Mouse (Mus musculus) large intestine, adult 2 months (tissue): Measurements from ENCODE around the gene Ccl6. TPM values are rescaled to one million over a fixed set of nuclear protein-coding genes. Genes with fewer than 3 reads are reported as not detected.

Experiments
- DNase-seq: peaks from one replicate; pipeline ENCODE4 v3.0.0-alpha.2; 2012; ENCODE audit warnings: low read depth, low spot score
- WGBS: fragments of 180-500 bp; shearing (Covaris S2); methylation state at CpG from one replicate; pipeline ENCODE4 v1.1.7; 2018; 5-methylcytosine and 5-hydroxymethylcytosine counted together
- polyA plus RNA-seq: library from polyadenylated mRNA; depleted of rRNA; stranded (reverse); fragments of >200 nt; gene quantifications from 2 replicates; pipeline ENCODE4 v1.2.3, GENCODE M21; 2012; rRNA removed

Ccl6 gene
- 122 and 165 TPM in 2 replicates for polyA plus RNA-seq

DNA sequence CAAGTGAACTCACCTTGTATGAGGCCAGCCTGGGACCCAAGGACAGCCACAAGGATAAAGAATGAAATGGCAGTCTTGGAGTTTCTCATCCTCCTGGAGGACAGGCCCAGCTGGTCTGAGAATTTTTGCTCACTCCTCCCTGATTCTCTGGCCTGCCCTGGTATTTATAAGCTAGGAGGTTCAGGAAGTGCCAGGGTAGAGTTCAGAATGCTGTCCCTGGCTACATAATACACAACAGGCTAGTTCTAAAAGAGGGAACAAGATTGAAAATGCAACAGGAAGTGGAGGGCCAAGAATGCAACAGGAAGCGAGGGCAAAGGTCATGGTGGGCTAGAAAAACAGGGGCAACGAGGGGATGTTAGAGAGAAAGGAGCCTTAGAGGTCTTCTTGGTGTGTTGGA is at the start of gene Ccl6:
TSS of gene Ccl6 (minus strand) at position 235 of the 400 bp plus-strand sequence.
- WGBS, result 28% methylated on average over 2 of the region's 2 CpGs
- no peak for DNase-seq

DNA sequence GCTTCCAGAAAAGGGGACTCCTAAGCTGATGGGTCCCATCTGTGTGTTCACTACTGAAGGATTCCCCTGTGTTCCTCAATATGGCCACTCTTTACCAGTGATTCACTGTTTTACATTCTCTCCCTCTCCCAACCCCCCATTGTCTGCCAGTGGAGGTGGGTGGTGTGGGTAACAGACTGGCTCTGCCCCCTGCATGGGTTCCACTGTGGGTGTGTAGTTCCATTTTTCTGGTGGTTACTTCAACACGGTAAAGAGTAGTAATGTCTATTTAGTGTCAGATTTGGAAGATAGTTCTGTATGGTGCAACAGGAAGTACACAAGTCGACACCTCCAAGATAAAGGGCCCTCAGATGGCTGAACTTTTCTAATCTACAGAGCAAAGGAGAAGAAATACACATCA is 48.3 kb upstream of the Ccl6 start:
- DNase-seq, result no peak
- 63% methylated on average over 2 of the region's 2 CpGs for whole genome bisulfite sequencing

DNA sequence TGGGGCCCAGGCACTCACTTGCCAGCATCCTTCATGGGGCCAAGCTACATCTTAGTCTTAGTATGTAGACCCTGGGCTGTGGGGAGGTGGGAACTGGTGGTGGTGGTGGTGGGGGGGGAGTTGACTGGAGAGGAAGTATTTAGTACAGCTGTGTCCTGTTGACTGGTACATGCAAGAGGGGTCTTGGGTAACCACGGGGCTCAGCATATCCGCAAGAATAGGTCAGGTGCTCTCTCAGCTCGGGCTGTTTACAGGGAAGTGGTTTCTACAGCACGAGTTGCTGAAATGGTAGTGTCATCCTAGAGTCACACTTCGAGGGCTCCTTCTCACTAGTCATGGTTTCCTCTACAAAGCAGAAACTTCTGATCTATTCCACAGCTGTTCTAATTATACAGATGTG is 47.3 kb upstream of the Ccl6 start:
- 68% methylated on average over 5 of the region's 5 CpGs for WGBS
- no peak for DNase-seq

DNA sequence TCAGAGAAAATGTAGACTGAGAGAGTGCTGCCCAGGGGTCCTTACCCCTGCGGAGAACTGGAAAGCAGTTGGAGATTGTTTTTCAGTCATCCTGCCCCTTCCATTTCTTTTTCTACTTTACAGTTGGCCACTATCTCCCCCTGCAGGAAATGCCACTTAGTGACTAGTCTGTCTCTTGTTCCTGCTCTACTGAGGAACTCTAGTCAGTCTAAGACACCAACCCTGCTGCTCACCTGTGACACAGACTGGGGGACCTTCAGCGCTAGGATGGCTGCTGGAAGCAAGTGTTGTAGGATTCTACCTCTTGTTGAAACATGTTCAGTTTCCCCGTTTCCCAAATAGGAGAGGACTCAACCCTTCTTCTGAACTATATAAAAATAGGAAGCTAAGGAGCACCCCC is 46.6 kb upstream of the Ccl6 start:
- WGBS, result 61% methylated on average over 3 of the region's 3 CpGs
- no peak for DNase-seq

DNA sequence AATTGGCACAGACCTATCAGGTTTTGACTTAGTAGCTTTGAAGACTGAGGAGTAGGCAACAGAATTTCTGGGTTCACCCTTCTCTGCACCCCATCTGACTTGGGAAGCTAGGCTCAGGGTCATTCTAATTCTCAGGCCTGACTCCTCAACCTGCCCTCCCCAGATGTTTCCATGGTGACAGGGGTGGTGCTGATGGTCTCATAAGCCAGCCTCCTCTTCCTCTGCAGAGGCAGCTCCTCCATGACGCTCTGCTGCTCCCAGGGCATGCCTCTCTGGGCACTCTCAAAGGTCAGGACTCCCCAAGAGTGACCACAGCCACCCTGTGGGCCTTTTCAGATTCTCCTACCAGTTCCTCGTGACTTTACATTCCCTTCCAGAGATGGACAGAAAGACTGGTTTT is 46.0 kb upstream of the Ccl6 start:
- 60% methylated on average over 2 of the region's 2 CpGs for WGBS
- DNase-seq, result no peak

DNA sequence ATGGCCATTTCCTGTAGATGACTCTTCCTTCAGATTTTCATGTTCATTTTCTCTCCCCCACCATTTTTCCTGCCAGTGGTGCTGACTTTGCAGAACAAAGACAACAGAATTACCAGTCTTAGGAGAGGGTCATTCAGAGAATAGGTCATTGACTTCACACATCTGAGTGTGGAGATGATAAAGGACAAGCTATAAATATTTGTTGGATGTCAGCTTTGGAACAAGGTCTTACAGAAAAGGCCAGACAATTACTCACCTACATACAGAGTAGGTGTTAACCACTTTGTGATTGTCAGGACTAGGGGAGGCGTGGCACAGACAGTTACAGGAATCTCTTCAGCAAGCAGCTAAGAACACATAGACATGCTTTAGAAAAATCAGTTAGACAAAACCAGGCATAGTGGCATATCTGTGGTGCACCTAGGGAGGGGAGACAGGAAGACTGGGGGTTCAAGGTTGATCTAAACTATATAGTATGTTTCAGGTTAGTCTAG is 43.9 kb upstream of the Ccl6 start:
- 89% methylated on average over 1 of the region's 1 CpGs for WGBS
- DNase-seq, result no peak

DNA sequence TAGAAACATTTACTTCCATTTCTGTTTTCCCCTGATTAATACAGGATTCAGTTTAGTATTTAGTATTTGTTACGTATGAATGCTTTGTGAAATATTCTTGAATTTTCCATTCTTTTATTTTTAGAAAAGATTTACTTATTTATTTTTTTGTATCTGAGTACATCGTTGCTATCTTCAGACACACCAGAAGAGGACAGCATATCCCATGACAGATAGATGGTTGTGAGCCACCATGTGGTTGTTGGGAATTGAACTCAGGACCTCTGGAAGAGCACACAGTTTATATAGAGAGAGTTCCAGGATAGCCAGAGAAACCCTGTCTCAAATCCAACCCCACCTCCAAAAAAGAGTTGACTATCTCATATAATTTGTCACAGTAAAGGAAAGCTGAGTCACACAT is 42.0 kb upstream of the Ccl6 start:
- WGBS, result 95% methylated on average over 2 of the region's 2 CpGs
- no peak for DNase-seq

DNA sequence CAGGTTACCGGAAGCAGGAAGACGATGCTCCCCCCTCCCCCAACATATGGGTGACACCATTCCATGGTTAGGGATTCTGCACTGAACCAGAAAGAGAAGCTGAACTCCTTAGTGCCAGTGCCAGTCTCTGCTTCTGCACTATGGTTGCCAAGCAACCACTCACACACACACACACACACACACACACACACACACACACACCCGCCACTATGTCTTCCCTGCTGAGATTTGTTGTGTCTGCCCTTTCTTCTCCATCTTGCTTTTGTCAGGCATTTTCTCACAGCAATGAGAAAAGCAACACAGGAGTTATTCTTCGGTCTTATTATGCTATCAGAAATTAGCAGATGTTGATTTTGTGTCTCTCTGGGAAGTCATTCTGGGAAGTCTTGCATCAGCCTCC is 41.5 kb upstream of the Ccl6 start:
- 74% methylated on average over 4 of the region's 4 CpGs for WGBS

DNA sequence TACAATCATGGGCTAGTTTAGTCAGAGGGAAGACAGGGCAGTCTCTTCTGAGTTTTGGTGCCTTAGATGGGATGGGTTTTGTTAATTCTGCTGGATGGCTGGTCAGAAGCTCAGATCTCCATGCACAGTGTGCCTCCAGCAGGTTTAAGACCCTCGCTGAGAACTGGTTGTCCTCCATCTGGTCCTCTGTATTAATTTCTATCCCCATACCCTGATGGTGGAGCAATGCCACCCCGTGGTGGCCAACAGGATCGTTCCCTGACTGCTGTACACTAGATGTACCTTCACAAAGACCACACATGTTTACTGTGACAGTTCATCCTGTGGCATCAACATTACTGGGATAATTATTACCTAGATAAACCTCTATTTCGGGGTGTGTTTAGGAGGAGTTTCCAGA is 39.9 kb upstream of the Ccl6 start:
- 47% methylated on average over 4 of the region's 4 CpGs for WGBS

More for the DNA sequence above, 41.5 kb upstream of the Ccl6 start:
- DNase-seq, result no peak

DNA sequence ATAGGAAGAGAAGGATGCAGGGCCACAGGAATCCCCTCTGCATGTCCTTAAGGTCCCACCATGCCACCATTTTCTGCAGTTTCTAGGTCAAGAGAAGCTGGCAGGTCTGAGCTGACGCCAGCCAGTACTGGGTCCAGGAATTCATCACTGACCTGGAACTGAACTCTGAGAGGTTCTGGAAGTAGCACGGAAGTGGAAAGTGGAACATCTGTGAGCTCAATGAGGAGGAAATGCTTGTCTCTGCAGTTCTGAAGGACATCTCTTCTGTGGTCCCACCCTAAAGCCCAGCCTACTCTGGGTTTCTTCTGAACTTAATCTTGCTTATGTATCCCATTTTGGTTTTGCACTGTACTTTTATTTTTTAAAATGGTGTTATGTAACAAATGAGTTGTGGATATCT is 38.2 kb upstream of the Ccl6 start:
- WGBS, result 75% methylated on average over 2 of the region's 2 CpGs
- DNase-seq, result no peak

More for the DNA sequence above, 39.9 kb upstream of the Ccl6 start:
- DNase-seq, result no peak

DNA sequence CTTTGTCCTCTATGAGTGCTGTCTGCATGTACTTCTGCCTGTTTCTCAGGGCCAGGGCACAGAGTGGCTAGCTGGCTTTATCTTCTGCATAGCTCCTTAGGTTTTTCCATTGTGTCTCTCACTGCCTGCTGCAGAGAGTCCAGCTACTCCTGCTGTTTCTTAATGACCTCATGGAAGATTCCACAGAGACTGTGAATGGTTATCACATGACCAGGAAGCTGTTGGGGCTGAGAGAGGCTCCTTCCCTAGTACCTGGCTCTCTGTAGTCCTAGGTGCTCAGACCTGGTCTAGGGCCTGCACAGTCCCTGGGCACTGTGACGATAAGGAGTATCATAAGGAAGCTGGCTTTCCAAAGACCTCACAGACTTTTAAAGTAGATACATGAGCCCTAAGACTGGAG is 37.7 kb upstream of the Ccl6 start:
- peak; percentile 46 for DNase-seq
- 47% methylated on average over 1 of the region's 1 CpGs for WGBS

DNA sequence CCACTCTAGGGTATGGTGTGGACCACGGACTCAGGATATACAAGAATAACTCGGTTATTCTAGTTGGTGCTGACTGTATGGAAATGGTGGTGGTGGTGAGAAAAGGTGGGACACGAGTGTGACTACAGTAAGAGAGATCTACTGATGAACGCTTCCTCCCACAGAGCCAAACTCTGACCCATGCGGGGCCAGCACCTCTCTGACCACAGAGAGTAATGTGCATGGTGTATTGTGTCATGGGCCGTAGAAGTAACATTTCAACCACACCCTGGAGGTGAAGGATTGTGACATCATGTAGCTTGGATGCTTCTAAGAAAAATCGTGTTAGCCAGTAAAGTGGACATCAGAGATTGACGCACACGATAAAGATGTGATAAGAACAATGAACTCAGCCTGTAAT is 35.9 kb upstream of the Ccl6 start:
- 86% methylated on average over 9 of the region's 9 CpGs for WGBS
- no peak for DNase-seq

DNA sequence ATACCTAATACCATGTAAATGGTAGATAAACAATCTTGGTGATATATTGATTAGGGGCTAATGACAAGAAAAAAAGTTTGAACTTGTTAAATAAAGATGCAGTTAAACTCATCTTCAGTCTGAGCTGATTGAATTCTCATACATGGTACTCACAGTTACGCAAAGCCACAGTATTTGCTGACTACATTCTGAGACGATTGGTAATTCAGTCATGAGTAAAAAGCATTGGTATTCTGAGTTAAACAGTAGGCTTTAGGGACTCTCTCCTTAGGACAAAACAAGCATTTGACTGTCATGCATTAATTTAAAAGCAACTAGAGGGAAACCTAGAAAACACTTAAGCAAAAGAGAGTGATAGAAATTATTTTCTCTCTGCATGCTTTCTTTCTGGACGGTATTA is 30.7 kb upstream of the Ccl6 start:
- 88% methylated on average over 3 of the region's 3 CpGs for WGBS
- no peak for DNase-seq

DNA sequence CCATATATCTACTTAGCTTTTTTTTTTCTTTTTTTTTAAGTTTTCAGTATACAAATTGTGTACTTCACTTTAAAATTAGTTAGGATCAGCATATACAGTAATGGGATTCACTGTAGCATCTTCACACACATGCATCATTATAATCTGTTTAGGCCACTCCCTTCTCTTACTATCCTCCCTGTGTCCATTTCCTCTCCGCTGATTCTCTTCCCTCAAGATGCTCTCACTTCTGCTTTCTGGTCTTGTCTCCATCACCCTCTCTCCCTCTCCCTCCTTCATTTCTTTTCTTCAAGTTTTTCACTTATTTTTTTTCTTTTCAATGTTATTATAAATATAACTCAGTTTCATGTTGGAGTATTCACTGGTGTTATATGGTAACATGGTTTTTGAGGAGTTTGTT is 26.1 kb upstream of the Ccl6 start:
- no peak for DNase-seq
- WGBS, result 93% methylated on average over 1 of the region's 1 CpGs

DNA sequence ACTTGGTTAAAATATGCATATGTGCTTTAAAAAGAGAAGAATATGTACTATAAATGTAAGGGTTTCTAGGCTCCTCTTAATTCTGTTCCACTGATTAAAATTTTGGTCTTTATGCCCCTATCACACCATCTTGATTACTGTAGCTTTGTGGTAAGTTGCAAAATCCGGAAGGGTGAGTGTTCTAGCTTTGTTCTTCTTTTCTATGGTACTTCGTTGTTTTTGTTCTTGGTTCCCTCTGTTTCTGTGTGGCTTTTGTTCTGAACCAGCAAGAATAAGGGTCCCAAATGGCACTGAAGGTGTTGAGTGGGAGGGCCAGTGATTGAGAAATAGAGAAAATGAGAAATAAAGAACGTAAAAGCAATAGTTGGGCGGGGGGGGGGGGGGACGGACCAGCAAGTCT is 25.4 kb upstream of the Ccl6 start:
- no peak for DNase-seq
- WGBS, result 70% methylated on average over 5 of the region's 5 CpGs

DNA sequence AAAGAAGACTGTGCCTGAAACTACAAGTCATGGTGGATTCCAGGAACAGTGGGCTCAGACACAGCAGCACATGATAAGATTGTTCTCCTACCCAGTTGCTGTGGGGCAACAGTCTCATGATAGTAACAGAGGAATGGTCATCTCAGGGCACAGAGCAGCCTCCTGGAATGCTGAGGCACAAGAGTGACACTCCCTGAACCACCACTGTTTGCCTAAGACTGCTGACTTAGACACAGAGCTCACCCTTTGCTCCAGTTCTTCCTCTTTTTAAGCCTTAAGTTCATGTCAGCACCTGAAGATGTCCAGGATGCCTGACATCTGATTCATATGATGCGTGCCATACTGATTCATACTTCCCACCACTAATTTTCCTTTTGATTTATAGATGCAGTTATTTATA is 23.7 kb upstream of the Ccl6 start:
- WGBS, result 85% methylated on average over 1 of the region's 1 CpGs
- DNase-seq, result no peak

DNA sequence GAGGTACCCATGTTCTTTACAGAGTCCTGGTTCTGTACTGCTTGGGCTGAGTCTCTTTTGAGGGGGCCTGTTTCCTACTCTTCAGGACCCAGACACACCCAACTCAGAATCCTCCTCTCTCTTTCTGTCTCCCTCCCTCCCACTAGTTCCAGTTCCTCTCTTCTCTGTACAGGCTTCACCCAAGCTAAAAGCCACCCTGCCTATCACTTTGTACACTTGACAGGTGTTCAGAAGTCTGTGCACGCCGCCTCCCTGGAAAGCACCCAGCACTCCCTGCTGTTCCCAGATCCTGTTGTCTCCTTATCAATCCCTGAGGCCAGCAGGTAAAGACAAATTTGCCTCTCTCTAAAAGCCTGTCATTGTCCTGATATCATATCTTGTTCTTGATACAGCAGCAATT is 18.0 kb upstream of the Ccl6 start:
- no peak for DNase-seq
- 35% methylated on average over 2 of the region's 2 CpGs for WGBS

DNA sequence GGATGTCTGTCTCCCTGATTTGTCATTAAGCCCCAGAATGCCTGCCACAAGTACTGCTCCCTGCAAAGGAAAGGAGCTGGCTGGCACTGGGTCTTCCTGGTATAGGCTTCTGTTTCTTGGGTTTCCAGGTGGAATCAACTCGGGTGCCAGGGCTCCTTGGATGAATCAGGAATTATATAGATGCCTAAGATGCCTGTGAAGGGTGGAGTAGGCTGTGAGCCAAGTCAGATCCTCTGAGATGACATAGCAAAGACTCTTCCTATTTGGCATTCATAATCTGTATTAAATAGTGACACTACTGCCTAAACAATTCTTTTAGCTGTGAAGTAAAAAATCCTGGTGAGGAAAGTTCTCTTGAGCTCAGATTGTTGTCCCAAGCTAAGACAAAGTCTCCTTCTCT is 13.5 kb upstream of the Ccl6 start:
- no peak for DNase-seq

DNA sequence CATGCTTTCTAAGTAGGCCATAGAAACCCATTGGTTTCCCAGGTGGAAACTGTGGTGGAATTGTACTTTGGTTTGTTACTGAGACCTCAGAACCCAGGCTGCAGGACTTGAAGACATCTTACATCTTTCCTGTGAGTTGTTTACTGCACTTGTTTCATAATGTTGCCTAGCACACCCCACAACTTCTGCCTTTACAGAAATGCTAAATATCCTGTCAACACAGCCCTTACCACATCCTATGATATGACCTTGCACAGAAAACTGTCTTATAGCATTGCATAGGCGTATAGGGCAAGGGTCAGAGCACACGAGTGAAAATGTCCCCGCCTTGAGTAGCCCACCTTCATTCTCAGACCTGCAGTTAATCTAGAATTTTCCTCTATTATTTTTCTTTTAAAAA is 12.6 kb upstream of the Ccl6 start:
- DNase-seq, result no peak
- 82% methylated on average over 3 of the region's 3 CpGs for WGBS

More for the DNA sequence above, 13.5 kb upstream of the Ccl6 start:
- 17% methylated on average over 1 of the region's 1 CpGs for WGBS

DNA sequence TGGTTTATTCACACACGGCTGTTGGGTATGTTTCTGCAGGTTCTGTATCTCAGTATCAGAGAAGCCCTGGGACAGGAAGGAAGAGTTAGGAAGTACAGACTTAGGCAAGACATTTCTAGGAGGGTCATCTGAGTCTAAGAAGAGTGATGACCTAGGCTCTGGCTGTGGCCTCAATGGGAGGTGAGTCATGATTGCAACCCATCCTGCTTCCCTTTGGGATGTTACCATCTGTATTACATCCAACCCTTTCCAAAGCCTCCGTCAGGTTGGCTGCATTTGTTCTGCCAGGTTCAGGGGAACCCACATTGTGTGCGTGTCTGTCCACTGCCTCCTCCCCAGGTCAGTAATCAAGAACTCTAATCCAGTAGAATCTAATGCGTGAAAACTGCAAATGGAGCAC is 11.8 kb upstream of the Ccl6 start:
- DNase-seq, result no peak
- 92% methylated on average over 4 of the region's 4 CpGs for WGBS

DNA sequence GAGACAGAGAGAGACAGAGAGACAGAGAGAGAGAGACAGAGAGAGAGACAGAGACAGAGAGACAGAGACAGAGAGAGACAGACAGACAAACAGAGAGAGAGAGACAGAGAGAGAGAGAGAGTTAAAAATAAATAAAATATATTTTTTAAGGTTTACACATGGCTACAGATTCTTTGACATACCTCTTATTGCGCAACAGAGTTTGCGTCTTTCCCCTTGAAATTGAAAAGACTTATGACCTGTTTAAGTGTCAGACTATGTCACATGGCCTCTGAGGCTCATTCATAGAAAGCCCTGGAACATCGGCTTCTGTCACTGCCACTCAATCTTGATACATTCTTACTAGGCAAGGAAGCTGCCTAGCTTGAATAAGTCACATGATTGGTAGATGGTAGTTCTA is 10.5 kb upstream of the Ccl6 start:
- DNase-seq, result no peak
- 87% methylated on average over 3 of the region's 3 CpGs for whole genome bisulfite sequencing

DNA sequence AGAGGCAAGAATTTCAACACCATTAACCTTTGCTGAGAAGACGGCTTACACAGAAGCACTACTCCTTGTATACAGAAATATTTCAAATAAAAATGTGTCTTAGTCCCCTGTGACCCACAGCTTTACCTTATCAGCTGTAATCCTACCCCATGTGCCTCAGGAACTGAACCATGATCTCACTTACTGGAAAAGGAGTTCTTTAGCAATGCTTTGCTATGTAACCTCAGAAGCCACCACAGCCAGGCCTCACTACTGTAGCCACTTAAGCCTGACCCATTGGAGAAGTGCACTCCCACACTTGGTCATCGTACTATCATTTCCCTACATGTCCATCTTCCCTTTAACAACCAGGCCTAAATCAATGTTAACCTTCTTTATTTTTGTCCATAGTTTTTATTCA is 7.7 kb upstream of the Ccl6 start:
- no peak for DNase-seq
- WGBS, result 85% methylated on average over 2 of the region's 2 CpGs

DNA sequence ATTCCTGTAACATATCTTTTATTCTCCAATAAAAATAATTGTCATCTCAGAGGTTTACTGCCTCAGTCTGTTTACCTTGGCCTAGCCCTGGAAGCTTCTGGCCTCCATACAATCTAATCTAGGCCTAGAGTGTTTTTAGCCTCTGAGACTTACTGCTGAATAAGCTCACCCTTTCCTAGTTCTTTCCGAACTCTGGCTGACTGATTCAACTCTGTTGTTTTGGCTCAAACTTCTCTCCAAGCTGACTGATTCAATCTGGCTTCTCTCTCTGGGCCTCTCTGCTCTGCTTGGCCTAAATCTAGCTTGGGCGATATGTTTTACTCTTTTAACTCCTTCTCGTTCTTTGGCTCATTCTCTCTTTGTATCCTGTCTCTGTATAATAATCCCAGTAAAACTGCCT is 6.1 kb upstream of the Ccl6 start:
- no peak for DNase-seq
- WGBS, result 55% methylated on average over 3 of the region's 3 CpGs
